Mouse (Mus musculus) adrenal gland, postnatal 36 days (tissue): Measurements from ENCODE around the gene Ncor2. TPM values are rescaled to one million over a fixed set of nuclear protein-coding genes. Genes with fewer than 3 reads are reported as not detected.

Experiments used
- DNase-seq, 2 experiments: peaks; one replicate each; pipeline ENCODE4 v3.0.0; 2021; ENCODE audit warnings: mixed read lengths in 1 of 2
- total RNA-seq, 2 experiments: library from RNA; stranded (reverse); gene quantifications; 2 replicates each; pipeline ENCODE4 v1.2.3; 2021

Gene Ncor2
- total RNA-seq, 2 experiments from 2014 or later: 217 to 310 TPM

- no peak for DNase-seq
These were observed 8.7 kb downstream of the Ncor2 start for GRCm38 (mm10) chr5:125170107-125170842.

GRCm38 (mm10) chr5:125168101-125168500, 10.9 kb downstream of the Ncor2 start:
- peak; percentile 68 to 76 for DNase-seq

GRCm38 (mm10) chr5:125167524-125167923, 11.5 kb downstream of the Ncor2 start:
- no peak for DNase-seq

- no peak for DNase-seq
These were observed 13.0 kb downstream of the Ncor2 start for GRCm38 (mm10) chr5:125165993-125166392.

GRCm38 (mm10) chr5:125164465-125165167, 14.4 kb downstream of the Ncor2 start:
- DNase-seq: peak; percentile 87 to 90

GRCm38 (mm10) chr5:125163441-125164050, 15.5 kb downstream of the Ncor2 start:
- DNase-seq: peak in 1 of 2 experiments; percentile 64

GRCm38 (mm10) chr5:125162461-125162860, 16.6 kb downstream of the Ncor2 start:
- no peak for DNase-seq

- no peak for DNase-seq
These were observed 19.1 kb downstream of the Ncor2 start for GRCm38 (mm10) chr5:125159804-125160405.

- DNase-seq: peak; percentile 89 to 91
These were observed 19.7 kb downstream of the Ncor2 start for GRCm38 (mm10) chr5:125159293-125159692.

- DNase-seq: peak; percentile 82
These were observed 20.6 kb downstream of the Ncor2 start for GRCm38 (mm10) chr5:125158232-125158961.

GRCm38 (mm10) chr5:125157375-125158033, 21.5 kb downstream of the Ncor2 start:
- DNase-seq: peak; percentile 52 to 64

GRCm38 (mm10) chr5:125156418-125157205, 22.4 kb downstream of the Ncor2 start:
- peak in 1 of 2 experiments; percentile 53 for DNase-seq

- DNase-seq: no peak
These were observed 23.6 kb downstream of the Ncor2 start for GRCm38 (mm10) chr5:125155451-125155850.

GRCm38 (mm10) chr5:125154989-125155388, 24.0 kb downstream of the Ncor2 start:
- peak in 1 of 2 experiments; percentile 56 for DNase-seq

- no peak for DNase-seq
These were observed 24.8 kb downstream of the Ncor2 start for GRCm38 (mm10) chr5:125154178-125154577.

- no peak for DNase-seq
These were observed 25.7 kb downstream of the Ncor2 start for GRCm38 (mm10) chr5:125153201-125153816.

- DNase-seq: peak; percentile 66 to 77
These were observed 27.0 kb downstream of the Ncor2 start for GRCm38 (mm10) chr5:125151872-125152534.

GRCm38 (mm10) chr5:125150951-125151564, 28.0 kb downstream of the Ncor2 start:
- DNase-seq: peak; percentile 68 to 81

GRCm38 (mm10) chr5:125149142-125149541, 29.9 kb downstream of the Ncor2 start:
- DNase-seq: no peak
